Mouse (Mus musculus) lung, postnatal 36 days (tissue): Measurements from ENCODE around the gene Tcp11x2.

Experiments used
- DNase-seq: peaks from one replicate; pipeline ENCODE4 v3.0.0; 2022; ENCODE audit warnings: mixed read lengths

Gene Tcp11x2

DNA sequence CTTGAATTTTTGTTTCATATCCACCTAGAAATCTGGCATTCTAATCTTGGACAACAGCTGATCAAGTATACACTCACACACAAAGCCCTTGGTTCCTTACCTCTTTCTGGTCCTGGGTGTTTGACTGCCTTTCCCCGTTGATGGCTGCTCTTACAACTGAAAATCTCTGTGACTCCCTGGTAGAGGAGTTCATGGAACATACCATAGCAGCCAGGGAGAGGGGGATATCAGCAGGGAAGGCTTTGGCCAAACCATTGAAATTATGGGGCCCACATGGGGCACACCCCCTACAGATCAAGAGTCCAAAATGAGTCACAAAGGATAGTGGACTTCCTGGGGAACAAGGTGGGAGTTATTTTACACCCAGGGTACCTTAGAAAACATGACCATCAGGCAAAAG is at the start of gene Tcp11x2:
Tcp11x2 (minus strand) TSS at position 158 of the 400 bp plus-strand sequence.
- DNase-seq = no peak

DNA sequence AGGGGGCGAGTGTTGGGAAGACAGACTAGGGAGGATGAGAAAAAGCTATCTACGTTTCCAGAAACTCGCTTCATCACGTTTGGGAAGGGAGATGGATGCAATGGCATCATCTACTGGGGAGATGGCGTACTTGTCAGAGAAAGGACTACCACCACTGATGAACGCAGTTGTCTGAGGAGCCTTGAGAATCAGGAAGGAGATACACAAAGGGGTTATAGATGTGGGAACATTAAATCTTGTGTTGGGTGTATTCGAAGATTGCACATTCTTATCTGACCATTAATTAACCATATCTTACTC is 49.4 kb upstream of the Tcp11x2 start:
- no peak for DNase-seq

DNA sequence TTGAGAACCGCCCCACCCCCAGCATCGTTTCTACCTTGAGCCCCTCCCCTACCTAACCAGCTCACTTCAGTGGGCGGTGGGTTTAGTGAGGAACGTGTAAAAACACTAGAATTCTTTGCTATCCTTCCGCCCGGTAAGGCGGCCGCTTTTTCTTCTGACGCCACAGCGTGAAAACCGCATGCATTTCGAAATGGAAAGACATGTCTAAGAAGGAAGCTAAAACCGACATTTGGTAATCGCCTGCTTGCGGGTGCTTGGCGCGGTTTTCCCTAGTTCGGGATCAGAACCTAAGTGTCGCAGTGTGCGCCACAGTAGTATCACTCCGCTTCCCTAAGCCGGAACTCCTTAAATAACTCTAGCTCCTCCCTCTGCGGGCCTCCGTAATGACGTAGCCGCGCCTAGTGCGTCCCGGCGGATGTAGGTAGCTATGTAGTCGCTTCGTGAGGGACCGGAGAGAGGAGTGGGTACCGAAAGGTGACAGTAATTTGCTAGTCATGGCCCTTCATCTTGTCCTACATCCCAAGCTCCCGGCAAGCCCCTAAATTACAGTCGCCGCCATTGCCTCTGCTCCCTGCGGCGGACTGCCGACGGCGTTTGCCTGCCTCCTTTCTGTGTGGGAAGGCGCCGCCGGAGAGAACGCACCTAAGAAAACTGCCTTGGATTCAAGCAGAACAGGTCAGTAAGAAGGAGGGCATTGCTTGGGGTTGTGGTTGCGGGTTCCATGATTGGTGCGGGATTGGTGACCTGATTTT is 48.9 kb upstream of the Tcp11x2 start, which contains the start of the genes Armcx5 and Gprasp1:
Armcx5 (plus strand) TSS at position 430 of the 752 bp plus-strand sequence.
Gprasp1 (plus strand) TSS at position 430 of the 752 bp plus-strand sequence.
- peak; percentile 95 for DNase-seq

DNA sequence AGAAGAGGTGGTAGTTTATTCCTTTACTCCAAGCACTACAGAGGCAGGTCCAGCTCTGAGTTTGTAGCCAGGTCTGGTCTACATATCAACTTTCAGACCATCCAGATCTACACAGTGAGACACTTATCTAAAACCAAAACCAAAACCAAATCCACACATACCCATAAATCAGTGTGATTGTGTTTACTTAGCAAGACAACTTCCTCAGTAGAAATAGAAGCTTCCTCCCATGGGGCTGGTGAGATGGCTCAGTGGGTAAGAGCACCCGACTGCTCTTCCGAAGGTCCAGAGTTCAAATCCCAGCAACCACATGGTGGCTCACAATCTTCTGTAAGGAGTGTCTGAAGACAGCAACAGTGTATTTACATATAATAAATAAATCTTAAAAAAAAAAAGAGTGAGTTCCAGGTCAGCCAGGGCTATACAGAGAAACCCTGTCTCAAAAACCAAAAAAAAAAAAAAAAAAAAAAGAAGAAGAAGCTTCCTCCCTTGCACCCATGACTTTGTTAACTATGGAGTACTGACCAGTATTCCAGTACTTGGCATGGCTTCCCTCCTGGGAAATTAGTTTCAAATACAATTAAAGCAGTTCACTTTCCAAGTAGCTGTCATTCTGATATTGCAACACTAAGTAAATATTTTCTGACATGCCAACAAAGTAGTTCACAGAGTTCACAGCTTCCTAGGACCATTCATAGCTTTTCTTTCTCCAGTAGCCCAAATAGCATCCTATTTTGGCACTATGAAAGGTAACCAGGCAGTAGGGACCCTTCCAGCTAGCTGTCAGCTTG is 45.3 kb upstream of the Tcp11x2 start:
- peak; percentile 3 for DNase-seq

DNA sequence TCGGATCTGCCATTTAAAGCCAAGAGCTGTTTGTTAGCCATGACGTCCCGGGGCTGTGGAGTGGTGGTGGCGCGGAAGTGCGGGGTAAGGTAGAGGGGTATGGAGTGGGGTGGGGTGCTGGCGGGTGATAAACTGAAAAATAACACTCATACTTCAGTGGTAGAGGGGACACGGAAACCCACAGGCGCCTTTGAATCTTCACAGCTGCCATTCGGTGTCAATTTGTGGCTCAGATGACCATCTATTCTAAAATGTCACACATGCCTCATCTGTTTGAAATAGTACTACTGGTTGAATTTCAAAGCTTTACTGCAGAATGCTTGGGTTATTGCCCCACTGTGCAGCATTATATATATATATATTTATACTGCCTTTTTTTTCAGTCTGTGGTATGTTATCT is 31.6 kb upstream of the Tcp11x2 start, which contains the start of gene Tmsb15a:
Tmsb15a (minus strand) TSS at position 101 of the 400 bp plus-strand sequence.
- DNase-seq = no peak

DNA sequence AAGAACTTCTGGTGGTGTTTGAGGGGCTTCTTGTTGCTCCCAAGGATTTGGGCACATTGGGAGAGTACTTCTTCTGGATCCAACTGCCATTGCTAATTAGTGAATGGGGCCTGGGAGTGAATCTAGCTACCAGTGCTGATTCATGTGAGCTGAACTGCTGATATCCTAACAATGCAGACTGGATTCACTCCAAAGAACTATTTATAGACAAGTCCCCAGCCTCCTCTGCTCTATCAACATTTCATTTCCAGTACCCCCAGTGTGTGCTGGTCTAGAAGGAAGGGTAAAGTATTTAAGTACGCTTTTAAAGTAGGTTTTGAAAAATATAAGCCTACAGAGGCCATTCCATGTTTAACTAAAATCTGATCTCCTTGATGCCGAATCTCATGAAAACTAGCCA is 19.3 kb upstream of the Tcp11x2 start:
- no peak for DNase-seq

DNA sequence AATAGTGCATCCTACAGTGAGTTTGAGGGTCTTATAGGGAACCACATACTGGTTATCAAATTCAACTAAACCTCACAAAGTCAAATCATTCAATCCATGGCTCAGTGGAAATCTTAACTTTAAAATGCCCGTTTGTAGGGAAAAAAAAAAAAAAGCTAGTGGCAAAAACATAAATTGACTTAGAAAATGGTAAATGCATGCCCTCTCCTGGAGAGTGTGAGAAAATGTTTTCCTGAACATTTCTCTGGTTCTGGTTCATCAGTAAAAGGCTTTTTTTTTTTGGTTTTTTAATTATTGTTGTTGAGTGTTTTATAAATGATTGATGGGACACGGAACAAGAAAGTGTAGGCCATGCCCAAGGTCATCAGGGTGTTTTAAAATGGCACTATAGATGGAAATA is 10.8 kb upstream of the Tcp11x2 start:
- DNase-seq = no peak

DNA sequence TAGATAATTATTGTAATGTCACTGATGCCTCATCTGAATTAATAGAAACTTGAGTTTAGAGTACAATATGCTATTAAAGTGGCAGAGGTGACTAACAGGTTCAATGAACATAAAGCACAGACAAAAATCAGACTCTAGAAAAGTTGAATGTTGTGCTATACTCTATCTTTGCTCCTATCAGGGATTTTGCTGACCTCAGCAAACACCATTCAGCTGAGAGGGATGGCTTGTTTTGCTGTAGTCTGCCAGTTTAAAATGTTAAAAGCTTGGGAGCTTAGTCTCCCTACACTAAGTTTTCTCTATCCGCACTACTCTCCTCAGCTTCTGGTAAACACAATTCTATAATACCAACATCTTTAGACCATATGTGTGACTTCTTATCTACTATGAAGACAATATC is 9.5 kb upstream of the Tcp11x2 start:
- DNase-seq = no peak

DNA sequence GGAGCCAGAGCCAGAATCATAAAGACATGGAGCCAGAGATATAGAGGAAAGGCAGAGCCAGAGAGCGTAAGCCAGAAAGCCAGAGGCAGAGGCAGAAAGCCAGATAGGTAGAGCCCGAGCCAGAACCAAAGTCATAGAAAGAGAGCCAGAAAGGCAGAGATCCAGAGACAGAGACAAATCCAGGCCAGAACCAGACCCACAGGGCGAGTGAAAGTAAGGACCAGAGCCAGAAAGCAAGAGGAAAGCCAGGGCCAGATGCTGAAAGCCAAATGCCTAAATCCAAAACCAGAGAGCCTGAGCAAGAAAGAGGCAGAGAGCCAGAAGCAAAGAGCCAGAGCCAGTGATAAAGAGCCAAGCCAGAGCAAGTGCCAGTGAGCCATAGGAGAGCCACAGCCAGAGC is 5.8 kb downstream of the Tcp11x2 start:
- no peak for DNase-seq

DNA sequence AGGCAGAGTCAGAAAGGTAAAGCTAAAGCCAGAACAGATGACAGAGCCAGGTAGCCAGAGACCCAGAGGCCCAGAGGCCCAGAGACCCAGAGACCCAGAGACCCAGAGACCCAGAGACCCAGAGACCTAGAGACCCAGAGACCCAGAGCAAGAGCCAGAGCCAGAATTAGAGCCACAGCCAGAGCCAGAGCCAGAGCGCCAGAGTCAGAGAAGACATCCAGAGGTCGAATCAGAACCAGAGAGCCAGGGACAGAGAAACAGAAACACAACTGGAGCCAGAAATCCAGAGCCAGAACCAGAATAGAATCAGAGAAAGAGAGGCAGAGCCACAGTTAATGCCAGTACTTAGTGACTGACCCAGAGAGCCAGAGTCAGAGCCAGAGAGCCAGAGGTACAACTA is 11.7 kb downstream of the Tcp11x2 start:
- DNase-seq = no peak

DNA sequence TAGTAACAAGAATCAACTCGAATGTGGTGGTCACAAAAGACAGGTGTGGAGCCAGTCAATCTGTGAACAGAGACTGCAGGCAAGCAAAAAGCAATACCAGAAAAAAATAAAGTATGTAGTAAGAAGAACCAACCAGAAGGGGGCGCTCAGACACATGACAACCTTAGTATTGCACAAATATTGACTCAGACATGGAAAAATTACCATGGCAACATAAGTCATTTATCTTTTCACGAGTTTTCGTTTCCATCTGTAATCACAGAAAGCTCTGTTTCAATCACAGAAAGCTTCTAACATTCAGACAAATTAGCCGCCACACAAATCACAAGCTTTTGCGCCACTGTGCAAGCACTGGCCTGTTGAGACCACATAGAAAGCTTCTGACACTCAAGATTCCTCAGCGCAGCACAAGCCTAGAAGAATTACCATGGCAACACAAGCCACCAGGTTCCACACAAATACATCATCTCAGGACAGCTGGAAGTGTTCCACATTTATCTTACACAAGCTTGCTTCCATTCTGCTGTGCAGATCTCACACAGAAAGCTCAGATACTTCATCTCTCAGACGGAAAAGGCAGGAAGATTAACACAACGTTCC is 41.3 kb downstream of the Tcp11x2 start:
- DNase-seq = peak; percentile 15

DNA sequence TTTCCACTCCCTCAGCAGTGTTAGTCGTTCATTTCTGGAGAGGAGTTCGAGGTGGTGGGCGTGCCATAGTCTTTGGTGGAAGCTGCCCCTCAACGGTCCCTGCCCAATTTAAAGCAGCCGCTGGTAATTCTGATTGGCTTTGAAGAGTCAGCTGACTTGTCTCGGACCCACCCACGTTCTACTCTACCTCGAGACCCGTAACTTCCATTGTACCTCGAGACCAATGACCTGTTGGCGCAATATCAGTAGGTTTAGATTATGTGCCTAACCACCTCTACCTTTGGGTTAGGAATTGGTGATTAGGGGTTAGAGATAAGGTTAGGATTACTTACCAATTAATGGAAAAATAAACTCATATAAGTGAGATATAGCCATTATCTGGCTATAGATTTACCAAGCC is 66.0 kb downstream of the Tcp11x2 start, which contains the start of gene Prame:
Prame (minus strand) TSS at position 101 of the 400 bp plus-strand sequence.
- no peak for DNase-seq
